Mouse (Mus musculus): ENCODE data around the gene Plekhf1. TPM values are rescaled to one million over a fixed set of nuclear protein-coding genes. Genes with fewer than 3 reads are reported as not detected.

The Plekhf1 gene
- polyA plus RNA-seq, 1 experiment from 2014 or later: 5.1 TPM

- 2% methylated on average over 28 of the region's 28 CpGs for WGBS
- 0 out of 2 replicates have a peak, but pooled peaks cover 3% of the 10 kb centered on the region for H3K36me3 ChIP-seq (ENCODE audit: control insufficient read depth, insufficient read depth, low read length)
- peak overlapping the region; percentile 21 for H3K4me3 ChIP-seq (ENCODE audit: low read depth, low read length)
- no peaks in the 10 kb centered on the region for H3K27me3 ChIP-seq (replicated peaks; ENCODE audit: control insufficient read depth, insufficient read depth, low read length)
- H3K27ac ChIP-seq (replicated peaks; ENCODE audit: low read depth, low read length): no peak overlapping the region
- peak; percentile 79 for DNase-seq (ENCODE audit: low spot score)
- ATAC-seq (ENCODE audit: low read depth): peak; percentile 92
- peaks cover 6% of the 10 kb centered on the region; the same call in 1 of the 2 replicates for H3K9me3 ChIP-seq (ENCODE audit: control insufficient read depth, low read length)
- H3K4me1 ChIP-seq (ENCODE audit: control insufficient read depth, insufficient read depth, low read length): no peaks in the 10 kb centered on the region
- H3K4me2 ChIP-seq (ENCODE audit: low read depth, low read length): peak overlapping the region; percentile 53
- peak overlapping the region; percentile 32; the same call in 1 of the 2 replicates for H3K9ac ChIP-seq (ENCODE audit: low read depth, low read length)
Measured at GRCm38 (mm10) chr7:38200606-38201289, 27.1 kb downstream of the Plekhf1 start.

- ATAC-seq (ENCODE audit: low read depth): no peak
- no peak overlapping the region for H3K27ac ChIP-seq (replicated peaks; ENCODE audit: low read depth, low read length)
- peaks cover 6% of the 10 kb centered on the region; the same call in 1 of the 2 replicates for H3K9me3 ChIP-seq (ENCODE audit: control insufficient read depth, low read length)
- 66% methylated on average over 8 of the region's 8 CpGs for WGBS
- 0 out of 2 replicates have a peak overlapping the region, but pooled peaks have one; percentile 32 for H3K9ac ChIP-seq (ENCODE audit: low read depth, low read length)
- H3K27me3 ChIP-seq (replicated peaks; ENCODE audit: control insufficient read depth, insufficient read depth, low read length): no peaks in the 10 kb centered on the region
- H3K4me2 ChIP-seq (ENCODE audit: low read depth, low read length): peak overlapping the region; percentile 53
- no peak overlapping the region for H3K4me3 ChIP-seq (ENCODE audit: low read depth, low read length)
- DNase-seq (ENCODE audit: low spot score): no peak
- 0 out of 2 replicates have a peak, but pooled peaks cover 3% of the 10 kb centered on the region for H3K36me3 ChIP-seq (ENCODE audit: control insufficient read depth, insufficient read depth, low read length)
- no peaks in the 10 kb centered on the region for H3K4me1 ChIP-seq (ENCODE audit: control insufficient read depth, insufficient read depth, low read length)
Measured at GRCm38 (mm10) chr7:38199907-38200605, 27.8 kb downstream of the Plekhf1 start.

DNA sequence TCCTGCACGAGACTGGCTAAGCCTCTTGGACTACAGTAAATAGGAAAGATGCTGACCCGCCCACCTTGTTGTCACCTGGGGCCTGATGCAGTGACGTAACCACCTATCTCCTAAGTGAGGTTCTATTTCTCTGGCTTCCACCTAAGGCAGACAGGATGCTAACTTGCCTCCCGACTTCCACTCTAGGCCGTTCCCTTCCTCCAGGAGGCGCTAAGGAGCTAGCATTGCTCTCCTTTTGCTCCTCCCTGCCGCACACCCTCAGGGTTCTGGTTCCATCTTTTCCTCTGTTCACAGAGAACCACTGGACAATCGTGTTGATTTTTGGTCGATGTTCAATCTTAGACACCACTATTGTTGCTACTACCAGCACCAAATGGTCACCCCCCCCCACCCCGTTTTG is 36.2 kb downstream of the Plekhf1 start:
- no peak overlapping the region for H3K9ac ChIP-seq (ENCODE audit: low read depth, low read length)
- no peak overlapping the region for H3K4me2 ChIP-seq (ENCODE audit: low read depth, low read length)
- H3K9me3 ChIP-seq (ENCODE audit: control insufficient read depth, low read length): no peaks in the 10 kb centered on the region
- WGBS: 38% methylated on average over 10 of the region's 10 CpGs
- no peaks in the 10 kb centered on the region for H3K27me3 ChIP-seq (replicated peaks; ENCODE audit: control insufficient read depth, insufficient read depth, low read length)
- H3K36me3 ChIP-seq (ENCODE audit: control insufficient read depth, insufficient read depth, low read length): 0 out of 2 replicates have a peak, but pooled peaks cover 14% of the 10 kb centered on the region
- no peak for DNase-seq (ENCODE audit: low spot score)
- H3K4me3 ChIP-seq (ENCODE audit: low read depth, low read length): no peak overlapping the region
- no peak overlapping the region for H3K27ac ChIP-seq (replicated peaks; ENCODE audit: low read depth, low read length)
- H3K4me1 ChIP-seq (ENCODE audit: control insufficient read depth, insufficient read depth, low read length): no peaks in the 10 kb centered on the region
- ATAC-seq (ENCODE audit: low read depth): no peak; the same call in 1 of the 2 replicates

GRCm38 (mm10) chr7:38191146-38191545 is 36.7 kb downstream of the Plekhf1 start:
- no peak for DNase-seq (ENCODE audit: low spot score)
- H3K9ac ChIP-seq (ENCODE audit: low read depth, low read length): no peak overlapping the region
- no peak for ATAC-seq (ENCODE audit: low read depth)
- H3K4me3 ChIP-seq (ENCODE audit: low read depth, low read length): no peak overlapping the region
- H3K36me3 ChIP-seq (ENCODE audit: control insufficient read depth, insufficient read depth, low read length): 0 out of 2 replicates have a peak, but pooled peaks cover 12% of the 10 kb centered on the region
- H3K4me2 ChIP-seq (ENCODE audit: low read depth, low read length): no peak overlapping the region
- WGBS: 64% methylated on average over 8 of the region's 8 CpGs
- H3K27ac ChIP-seq (replicated peaks; ENCODE audit: low read depth, low read length): no peak overlapping the region
- H3K9me3 ChIP-seq (ENCODE audit: control insufficient read depth, low read length): no peaks in the 10 kb centered on the region
- H3K27me3 ChIP-seq (replicated peaks; ENCODE audit: control insufficient read depth, insufficient read depth, low read length): no peaks in the 10 kb centered on the region
- no peaks in the 10 kb centered on the region for H3K4me1 ChIP-seq (ENCODE audit: control insufficient read depth, insufficient read depth, low read length)

- H3K4me3 ChIP-seq (ENCODE audit: low read depth, low read length): no peak overlapping the region
- WGBS: 89% methylated on average over 8 of the region's 8 CpGs
Measured at GRCm38 (mm10) chr7:38190056-38190835, 37.6 kb downstream of the Plekhf1 start.

GRCm38 (mm10) chr7:38189136-38189982 is 38.5 kb downstream of the Plekhf1 start:
- no peaks in the 10 kb centered on the region for H3K9me3 ChIP-seq (ENCODE audit: control insufficient read depth, low read length)
- H3K4me3 ChIP-seq (ENCODE audit: low read depth, low read length): no peak overlapping the region
- H3K4me1 ChIP-seq (ENCODE audit: control insufficient read depth, insufficient read depth, low read length): peaks cover 1% of the 10 kb centered on the region; the same call in 1 of the 2 replicates
- DNase-seq (ENCODE audit: low spot score) (no peak), ATAC-seq (ENCODE audit: low read depth) (peak; percentile 53; the same call in 1 of the 2 replicates)
- no peaks in the 10 kb centered on the region for H3K27me3 ChIP-seq (replicated peaks; ENCODE audit: control insufficient read depth, insufficient read depth, low read length)
- 64% methylated on average over 15 of the region's 15 CpGs for WGBS
- no peak overlapping the region for H3K9ac ChIP-seq (ENCODE audit: low read depth, low read length)
- no peak overlapping the region for H3K27ac ChIP-seq (replicated peaks; ENCODE audit: low read depth, low read length)
- H3K4me2 ChIP-seq (ENCODE audit: low read depth, low read length): no peak overlapping the region
- 0 out of 2 replicates have a peak, but pooled peaks cover 12% of the 10 kb centered on the region for H3K36me3 ChIP-seq (ENCODE audit: control insufficient read depth, insufficient read depth, low read length)

More at GRCm38 (mm10) chr7:38190056-38190835, 37.6 kb downstream of the Plekhf1 start:
- Histone ChIP-seq H3K4me2 (ENCODE audit: low read depth, low read length) (no peak overlapping the region), H3K9me3 (ENCODE audit: control insufficient read depth, low read length) (no peaks in the 10 kb centered on the region), H3K4me1 (ENCODE audit: control insufficient read depth, insufficient read depth, low read length) (no peaks in the 10 kb centered on the region), H3K27me3 (replicated peaks; ENCODE audit: control insufficient read depth, insufficient read depth, low read length) (no peaks in the 10 kb centered on the region), H3K9ac (ENCODE audit: low read depth, low read length) (no peak overlapping the region), H3K27ac (replicated peaks; ENCODE audit: low read depth, low read length) (no peak overlapping the region), H3K36me3 (ENCODE audit: control insufficient read depth, insufficient read depth, low read length) (0 out of 2 replicates have a peak, but pooled peaks cover 12% of the 10 kb centered on the region)
- DNase-seq (ENCODE audit: low spot score) (no peak), ATAC-seq (ENCODE audit: low read depth) (no peak)

- Histone ChIP-seq H3K36me3 (ENCODE audit: control insufficient read depth, insufficient read depth, low read length) (0 out of 2 replicates have a peak, but pooled peaks cover 12% of the 10 kb centered on the region), H3K4me3 (ENCODE audit: low read depth, low read length) (no peak overlapping the region), H3K27ac (replicated peaks; ENCODE audit: low read depth, low read length) (no peak overlapping the region), H3K9me3 (ENCODE audit: control insufficient read depth, low read length) (no peaks in the 10 kb centered on the region), H3K4me1 (ENCODE audit: control insufficient read depth, insufficient read depth, low read length) (peaks cover 6% of the 10 kb centered on the region; the same call in 1 of the 2 replicates), H3K27me3 (replicated peaks; ENCODE audit: control insufficient read depth, insufficient read depth, low read length) (no peaks in the 10 kb centered on the region), H3K9ac (ENCODE audit: low read depth, low read length) (no peak overlapping the region), H3K4me2 (ENCODE audit: low read depth, low read length) (no peak overlapping the region)
- WGBS: 93% methylated on average over 8 of the region's 8 CpGs
- DNase-seq (ENCODE audit: low spot score): no peak
- ATAC-seq (ENCODE audit: low read depth): no peak
Measured at GRCm38 (mm10) chr7:38188281-38189075, 39.3 kb downstream of the Plekhf1 start.

Measured in embryonic facial prominence, embryonic 14.5 days (tissue).